Mouse (Mus musculus): Measurements from ENCODE around the gene Efcab5.

DNA sequence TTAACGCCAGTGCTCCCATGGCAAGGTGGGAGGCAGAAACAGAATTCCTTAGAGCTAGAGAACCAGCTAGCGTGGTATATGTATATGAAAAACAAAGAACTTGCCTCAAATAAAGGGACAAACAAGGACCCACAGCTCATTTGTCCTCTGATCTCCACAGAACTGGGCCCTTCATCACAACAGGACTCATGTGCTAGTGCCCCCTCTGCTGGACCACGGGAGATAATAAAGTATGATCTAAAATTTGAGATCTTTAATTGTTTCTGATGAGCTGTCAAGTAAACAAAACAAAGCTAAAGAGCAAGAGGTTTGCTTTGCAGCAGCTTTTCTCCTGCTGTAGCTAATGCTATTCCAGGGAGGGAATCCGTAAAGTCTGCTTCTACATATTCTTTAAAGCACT is 118.0 kb downstream of the Efcab5 start:
- TF ChIP-seq ZC3H11A (IDR thresholded peaks at IDR 0.05; ENCODE audit: borderline replicate concordance, low read depth, low read length) = no peak
- no peak for TF ChIP-seq HCFC1 (IDR thresholded peaks at IDR 0.05; ENCODE audit: borderline replicate concordance, insufficient read depth, low read length)
